Mouse (Mus musculus) MEL (cell line): Measurements from ENCODE around the gene Rnf145.

ENCODE experiments used
- CTCF ChIP-seq, 3 experiments: IDR thresholded peaks in 2 of 3; conservative IDR thresholded peaks in 1 of 3; 2 replicates each; pipeline ENCODE4 v1.5.1; 2011 to 2012; ENCODE audit warnings: low read length in 3 of 3, low read depth in 2 of 3, mild to moderate bottlenecking in 2 of 3, improper control_type of control experiment in 1 of 3, inconsistent platforms in 1 of 3, mixed read lengths in 1 of 3, moderate library complexity in 1 of 3; ENCODE audit not compliant: control insufficient read depth in 1 of 3, insufficient read depth in 1 of 3, poor library complexity in 1 of 3, severe bottlenecking in 1 of 3
- E2F4 ChIP-seq: IDR thresholded peaks from 2 replicates; pipeline ENCODE4 v1.6.1; 2011; ENCODE audit warnings: low read depth, low read length, improper control_type of control experiment, borderline replicate concordance
- ELF1 ChIP-seq: IDR thresholded peaks from 2 replicates; pipeline ENCODE4 v1.6.1; 2014; ENCODE audit warnings: low read depth, mild to moderate bottlenecking, inconsistent platforms, low read length, improper control_type of control experiment, moderate library complexity
- EP300 ChIP-seq, 2 experiments: IDR thresholded peaks; 2 replicates each; pipeline ENCODE4 v1.6.1; 2011; ENCODE audit warnings: improper control_type of control experiment in 2 of 2, low read length in 2 of 2, low read depth in 1 of 2, mild to moderate bottlenecking in 1 of 2
- POLR2A ChIP-seq, 2 experiments: IDR thresholded peaks; 2 replicates each; pipeline ENCODE4 v1.6.1; 2011 to 2012; ENCODE audit warnings: low read length in 2 of 2, mild to moderate bottlenecking in 2 of 2, control low read depth in 1 of 2, improper control_type of control experiment in 1 of 2, low read depth in 1 of 2, moderate library complexity in 1 of 2; ENCODE audit not compliant: control insufficient read depth in 1 of 2, insufficient read depth in 1 of 2, poor library complexity in 1 of 2
- TAL1 ChIP-seq: IDR thresholded peaks from 2 replicates; pipeline ENCODE4 v1.6.1; 2012; ENCODE audit warnings: mild to moderate bottlenecking, inconsistent platforms, low read length, moderate library complexity, mixed read lengths
- TBP ChIP-seq: IDR thresholded peaks from 2 replicates; pipeline ENCODE4 v1.8.0; 2011; ENCODE audit warnings: low read depth, low read length, improper control_type of control experiment
- ZNF384 ChIP-seq: IDR thresholded peaks from 2 replicates; pipeline ENCODE4 v1.6.1; 2012; ENCODE audit warnings: low read depth, mild to moderate bottlenecking, inconsistent platforms, low read length, improper control_type of control experiment

- TF ChIP-seq E2F4 (no peak), TAL1 (no peak), ELF1 (no peak), TBP (no peak), EP300 (IDR thresholded peaks at IDR 0.05; ENCODE audit: low read depth in 1 of 2, low read length in 2 of 2) (no peak), CTCF (IDR thresholded peaks at IDR 0.05 in 2 of 3, conservative IDR thresholded peaks at IDR 0.05 in 1 of 3; ENCODE audit: control insufficient read depth in 1 of 3, insufficient read depth in 1 of 3, low read depth in 2 of 3, low read length in 3 of 3, poor library complexity in 1 of 3, severe bottlenecking in 1 of 3) (no peak), ZNF384 (no peak), POLR2A (IDR thresholded peaks at IDR 0.05; ENCODE audit: control insufficient read depth in 1 of 2, insufficient read depth in 1 of 2, low read depth in 1 of 2, low read length in 2 of 2, poor library complexity in 1 of 2) (no peak)
These were observed 46.2 kb downstream of the Rnf145 start for GRCm38 (mm10) chr11:44564940-44565339.
